Mouse (Mus musculus) left cerebral cortex, postnatal 25 days (tissue): Measurements from ENCODE around the gene Eif4g3. TPM values are rescaled to one million over a fixed set of nuclear protein-coding genes. Genes with fewer than 3 reads are reported as not detected.
A peak's percentile ranks its signal among the peaks of the same experiment; 100 is the strongest.

Source experiments
- DNase-seq, 2 experiments: peaks; one replicate each; pipeline ENCODE4 v3.0.0; 2022; ENCODE audit warnings: low spot score in 2 of 2, mixed read lengths in 1 of 2
- intact Hi-C: fragments of 180-260 bp; cut with DNase I; formaldehyde crosslinking; loops from one replicate; pipeline ENCODE4 v1.15.1; 2025
- total RNA-seq, 2 experiments: library from RNA; stranded (reverse); gene quantifications; 2 replicates each; pipeline ENCODE4 v1.2.3; 2021

Eif4g3 gene
- total RNA-seq, 2 experiments from 2014 or later: 164 to 178 TPM

- DNase-seq: no peak
- intact Hi-C loops: no loop called here
Measured at GRCm38 (mm10) chr4:138077663-138078295, 85.0 kb downstream of the Eif4g3 start.

GRCm38 (mm10) chr4:138079234-138079633 is 86.4 kb downstream of the Eif4g3 start:
- intact Hi-C loops: no loop called here
- no peak for DNase-seq

- no peak for DNase-seq
- intact Hi-C loops: no loop called here
Measured at GRCm38 (mm10) chr4:138082466-138082865, 89.6 kb downstream of the Eif4g3 start.

GRCm38 (mm10) chr4:138084103-138084502 is 91.3 kb downstream of the Eif4g3 start:
- intact Hi-C loops: no loop called here
- no peak for DNase-seq

GRCm38 (mm10) chr4:138084851-138085573 is 92.2 kb downstream of the Eif4g3 start:
- intact Hi-C loops: no loop called here
- DNase-seq: peak in 1 of 2 experiments; percentile 48

- intact Hi-C loops: no loop called here
- DNase-seq: no peak
Measured at GRCm38 (mm10) chr4:138086949-138087348, 94.1 kb downstream of the Eif4g3 start.

- DNase-seq: no peak
- intact Hi-C loops: no loop called here
Measured at GRCm38 (mm10) chr4:138089512-138089911, 96.7 kb downstream of the Eif4g3 start.

GRCm38 (mm10) chr4:138091562-138092194 is 98.9 kb downstream of the Eif4g3 start:
- intact Hi-C loops: no loop called here
- no peak for DNase-seq

- DNase-seq: no peak
- intact Hi-C loops: loop anchor here (10.0 kb wide), 3 partner anchors 106 to 256 kb away; partner anchors contain the start of gene Eif4g3
Measured at GRCm38 (mm10) chr4:138100456-138100855, 107.6 kb downstream of the Eif4g3 start.

GRCm38 (mm10) chr4:138101795-138102194 is 109.0 kb downstream of the Eif4g3 start:
- no peak for DNase-seq
- intact Hi-C loops: loop anchor here (10.0 kb wide), 3 partner anchors 107 to 257 kb away; partner anchors contain the start of gene Eif4g3

- intact Hi-C loops: loop anchor here (10.0 kb wide), 3 partner anchors 108 to 258 kb away; partner anchors contain the start of gene Eif4g3
Measured at GRCm38 (mm10) chr4:138102413-138102812, 109.6 kb downstream of the Eif4g3 start.

GRCm38 (mm10) chr4:138104967-138105366 is 112.1 kb downstream of the Eif4g3 start:
- no peak for DNase-seq
- intact Hi-C loops: loop anchor here (10.0 kb wide), 3 partner anchors 110 to 260 kb away; partner anchors contain the start of gene Eif4g3

More at GRCm38 (mm10) chr4:138102413-138102812, 109.6 kb downstream of the Eif4g3 start:
- no peak for DNase-seq

GRCm38 (mm10) chr4:138107441-138108409 is 114.9 kb downstream of the Eif4g3 start:
- DNase-seq: peak; percentile 86 to 92
- intact Hi-C loops: loop anchor here (10.0 kb wide), 3 partner anchors 113 to 263 kb away; partner anchors contain the start of gene Eif4g3

GRCm38 (mm10) chr4:138108541-138108940 is 115.7 kb downstream of the Eif4g3 start:
- intact Hi-C loops: loop anchor here (10.0 kb wide), 3 partner anchors 114 to 264 kb away; partner anchors contain the start of gene Eif4g3
- no peak for DNase-seq

- intact Hi-C loops: loop anchor here (10.0 kb wide), 3 partner anchors 115 to 265 kb away; partner anchors contain the start of gene Eif4g3
- DNase-seq: no peak
Measured at GRCm38 (mm10) chr4:138109332-138109731, 116.5 kb downstream of the Eif4g3 start.

- no peak for DNase-seq
- intact Hi-C loops: no loop called here
Measured at GRCm38 (mm10) chr4:138111858-138112257, 119.0 kb downstream of the Eif4g3 start.

GRCm38 (mm10) chr4:138119740-138120139 is 126.9 kb downstream of the Eif4g3 start:
- intact Hi-C loops: no loop called here
- peak in 1 of 2 experiments; percentile 40 for DNase-seq

GRCm38 (mm10) chr4:138124046-138124445 is 131.2 kb downstream of the Eif4g3 start:
- intact Hi-C loops: no loop called here
- no peak for DNase-seq

- DNase-seq: no peak
- intact Hi-C loops: no loop called here
Measured at GRCm38 (mm10) chr4:138127371-138127770, 134.5 kb downstream of the Eif4g3 start.
